Mouse (Mus musculus) adrenal gland (tissue): ENCODE measurements around the gene Fbxw22.
"Not testable (repeated sequence)": the region's sequence is repeated elsewhere in the genome, so short reads cannot be mapped to it uniquely, and the experiment has no call there.

Experiments used
- intact Hi-C: fragments of 180-260 bp; cut with DNase I; formaldehyde crosslinking; loops from one replicate; pipeline ENCODE4 v1.15.1; 2025
- long read RNA-seq, 2 experiments: library from polyadenylated mRNA; unstranded; transcript quantifications; one replicate each; pipeline ENCODE4 v2.0.0; 2020; ENCODE audit warnings: borderline replicate concordance in 1 of 2; ENCODE audit not compliant: insufficient replicate concordance in 1 of 2

The Fbxw22 gene
- long read RNA-seq, experiment 1: 0 reads
- long read RNA-seq, experiment 2: 0 reads

DNA sequence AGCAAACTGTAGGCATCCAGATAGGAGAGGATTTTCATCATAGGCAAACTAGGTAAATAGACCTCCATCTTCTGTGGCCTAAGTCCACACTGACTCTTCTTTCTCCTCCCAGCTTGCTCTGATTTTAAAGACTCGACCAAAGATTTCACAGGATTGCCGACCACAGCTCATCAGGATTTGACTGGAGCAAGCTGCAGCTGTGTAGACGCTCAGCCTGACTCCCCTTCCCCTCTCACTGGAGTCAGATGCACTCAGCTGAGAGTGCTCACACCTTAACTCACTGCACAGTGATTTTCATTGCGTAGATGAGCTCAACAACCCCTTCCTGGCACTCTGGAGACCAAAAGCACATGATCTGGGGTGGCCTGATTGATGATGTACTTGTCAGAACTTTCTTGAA is at the start of gene Fbxw22:
Gene Fbxw22 (minus strand): TSS at position 101 of the 400 bp plus-strand sequence.
- intact Hi-C loops: loop anchor here (10.0 kb wide), 1 partner anchor 201 kb away; no protein-coding TSS in a partner anchor

DNA sequence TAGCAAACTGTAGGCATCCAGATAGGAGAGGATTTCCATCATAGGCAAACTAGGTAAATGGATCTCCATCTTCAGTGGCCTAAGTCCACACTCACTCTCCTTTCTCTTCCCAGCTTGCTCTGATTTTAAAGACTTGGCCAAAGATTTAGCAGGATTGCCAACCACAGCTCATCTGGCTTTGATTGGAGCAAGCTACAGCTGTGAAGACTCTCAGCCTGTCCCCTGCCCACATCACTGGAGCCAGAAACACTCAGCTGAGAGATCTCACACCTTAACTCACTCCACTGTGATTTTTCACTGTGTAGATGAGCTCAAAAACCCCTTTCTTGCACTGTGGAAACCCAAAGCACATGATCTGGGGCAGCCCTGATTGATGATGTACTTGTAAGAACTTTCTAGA is 44.9 kb upstream of the Fbxw22 start, which contains the start of gene Fbxw16:
Gene Fbxw16 (minus strand): TSS at position 101 of the 400 bp plus-strand sequence.
- intact Hi-C loops: no loop called here

DNA sequence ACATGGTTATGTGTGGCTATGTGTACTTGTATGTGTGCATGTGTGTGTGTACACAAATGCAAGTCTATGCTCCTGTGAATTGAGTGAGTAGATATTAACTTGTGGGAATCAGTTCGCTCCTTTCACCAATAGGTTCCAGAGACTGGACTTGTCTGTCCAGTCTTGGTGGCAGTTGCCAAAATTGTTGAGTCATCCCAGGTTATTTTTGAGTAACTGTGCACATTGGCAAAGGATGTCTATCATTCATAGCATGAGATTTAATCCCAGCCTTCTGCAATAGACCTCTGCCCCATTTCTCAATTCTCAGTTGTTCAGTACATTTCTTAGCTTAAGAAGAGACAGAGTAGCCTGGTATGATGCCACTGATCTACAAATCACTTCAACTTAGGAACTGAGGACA is 28.9 kb upstream of the Fbxw22 start:
- intact Hi-C loops: no loop called here

DNA sequence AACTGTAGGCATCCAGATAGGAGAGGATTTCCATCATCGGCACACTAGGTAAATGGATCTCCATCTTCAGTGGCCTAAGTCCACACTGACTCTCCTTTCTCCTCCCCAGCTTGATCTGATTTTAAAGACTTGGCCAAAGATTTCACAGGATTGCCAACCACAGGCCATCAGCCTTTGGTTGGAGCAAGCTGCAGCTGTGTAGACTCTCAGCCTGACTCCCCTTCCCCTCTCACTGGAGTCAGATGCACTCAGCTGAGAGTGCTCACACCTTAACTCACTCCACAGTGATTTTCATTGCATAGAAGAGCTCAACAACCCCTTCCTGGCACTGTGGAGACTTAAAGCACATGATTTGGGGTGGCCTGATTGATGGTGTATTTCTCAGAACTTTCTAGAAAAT is 64.5 kb downstream of the Fbxw22 start, which contains the start of gene Fbxw28:
Gene Fbxw28 (minus strand): TSS at position 101 of the 400 bp plus-strand sequence.
- intact Hi-C loops: not testable (repeated sequence)
